Comparison of ENCODE assay signal across 8 mouse cellular contexts in genomic region chr2:69646726-69647490, GRCm38 (mm10). TPM values are rescaled to one million over a fixed set of nuclear protein-coding genes. Genes with fewer than 3 reads are reported as not detected.
DNase-seq lines count a peak whose midpoint lies in the region; ATAC-seq lines count a peak whose summit lies in the region.

Gene Bbs5 (plus strand): TSS chr2:69647171.

- peaks cover 7% of the 10 kb centered on the region; the same call in 1 of the 2 replicates for H3K4me1 ChIP-seq in hindbrain, embryonic 14.5 days (replicated peaks; ENCODE audit: control insufficient read depth, insufficient read depth, low read length)

- peak; percentile 95 for DNase-seq in NIH3T3 (ENCODE audit: low read depth)
- peak; percentile 93 for DNase-seq in cerebellum, adult 9-11 months
- DNase-seq in frontal cortex, postnatal 14 days (ENCODE audit: low spot score in 2 of 2) = peak; percentile 87
- DNase-seq in hindbrain, embryonic 14.5 days (ENCODE audit: low spot score) = peak; percentile 87
- peak; percentile 89 for DNase-seq in left cerebral cortex, adult 11 months (ENCODE audit: low spot score)
- peak; percentile 93 to 94 for DNase-seq in lung, postnatal 4 days
- DNase-seq in retina, postnatal 7 days (ENCODE audit: low read depth, low spot score) = peak; percentile 84
- peak; percentile 84 for DNase-seq in urinary bladder, adult 2 months (ENCODE audit: low spot score)

- peak within 1 kb of the TSS; percentile 71 for H3K4me2 ChIP-seq in hindbrain, embryonic 14.5 days (replicated peaks)

- H3K9ac ChIP-seq in hindbrain, embryonic 14.5 days = peak within 1 kb of the TSS; percentile 75

- H3K36me3 ChIP-seq in hindbrain, embryonic 14.5 days (replicated peaks; ENCODE audit: control insufficient read depth, insufficient read depth) = 0 out of 2 replicates have a peak, but pooled peaks cover under 1% of the 10 kb centered on the region

- no peak within 1 kb of the TSS for H3K27ac ChIP-seq in hindbrain, embryonic 14.5 days

- peak; percentile 96 for ATAC-seq in hindbrain, embryonic 14.5 days (ENCODE audit: low FRiP score)

- H3K27me3 ChIP-seq in hindbrain, embryonic 14.5 days (ENCODE audit: control insufficient read depth, insufficient read depth, low read length) = no peaks in the 10 kb centered on the region

- WGBS in hindbrain, embryonic 14.5 days = 3% methylated on average over 43 of the region's 43 CpGs

- H3K4me3 ChIP-seq in hindbrain, embryonic 14.5 days (replicated peaks; ENCODE audit: low read length) = peak within 1 kb of the TSS; percentile 66

- H3K9me3 ChIP-seq in hindbrain, embryonic 14.5 days (ENCODE audit: control insufficient read depth, low read length) = no peaks in the 10 kb centered on the region

RNA-seq across cellular contexts. Expression of gene Bbs5, which starts in this region (rescaled TPM):
- 22.5 and 24.7 TPM in 2 replicates for polyA plus RNA-seq in hindbrain, embryonic 14.5 days (2014; fragmentation: Nextera tagmentation; extraction: Ambion mirVana)
- 10.5 and 17.2 TPM in 2 replicates for polyA plus RNA-seq in urinary bladder, adult 2 months (2012; rRNA removed)
